Mouse (Mus musculus): ENCODE data around the gene Snrnp48.

Snrnp48 gene

GRCm38 (mm10) chr13:38204702-38205482, at the start of gene Snrnp48:
Snrnp48 (plus strand) TSS chr13:38204938.
- peak; percentile 96 for DNase-seq (ENCODE audit: low read depth, low spot score)

GRCm38 (mm10) chr13:38155523-38155922, 49.2 kb upstream of the Snrnp48 start:
- no peak for DNase-seq (ENCODE audit: low read depth, low spot score)

GRCm38 (mm10) chr13:38157635-38158034, 47.1 kb upstream of the Snrnp48 start:
- peak; percentile 2 for DNase-seq (ENCODE audit: low read depth, low spot score)

- no peak for DNase-seq (ENCODE audit: low read depth, low spot score)
These were observed 42.7 kb upstream of the Snrnp48 start for GRCm38 (mm10) chr13:38162002-38162401.

- no peak for DNase-seq (ENCODE audit: low read depth, low spot score)
These were observed 42.1 kb upstream of the Snrnp48 start for GRCm38 (mm10) chr13:38162668-38163067.

- DNase-seq (ENCODE audit: low read depth, low spot score), result no peak
These were observed 39.8 kb upstream of the Snrnp48 start for GRCm38 (mm10) chr13:38164932-38165331.

- DNase-seq (ENCODE audit: low read depth, low spot score), result no peak
These were observed 37.7 kb upstream of the Snrnp48 start for GRCm38 (mm10) chr13:38167056-38167455.

GRCm38 (mm10) chr13:38170707-38171144, 34.0 kb upstream of the Snrnp48 start:
- DNase-seq (ENCODE audit: low read depth, low spot score), result no peak

- no peak for DNase-seq (ENCODE audit: low read depth, low spot score)
These were observed 11.3 kb upstream of the Snrnp48 start for GRCm38 (mm10) chr13:38193406-38193805.

GRCm38 (mm10) chr13:38201413-38201812, 3.3 kb upstream of the Snrnp48 start:
- DNase-seq (ENCODE audit: low read depth, low spot score), result no peak

- DNase-seq (ENCODE audit: low read depth, low spot score), result no peak
These were observed 567 bp upstream of the Snrnp48 start for GRCm38 (mm10) chr13:38204171-38204570.

- DNase-seq (ENCODE audit: low read depth, low spot score), result peak; percentile 40
These were observed 6.4 kb downstream of the Snrnp48 start for GRCm38 (mm10) chr13:38211122-38211521.

- DNase-seq (ENCODE audit: low read depth, low spot score), result no peak
These were observed 13.9 kb downstream of the Snrnp48 start for GRCm38 (mm10) chr13:38218686-38219085.

GRCm38 (mm10) chr13:38220331-38220730, 15.6 kb downstream of the Snrnp48 start:
- DNase-seq (ENCODE audit: low read depth, low spot score), result no peak

GRCm38 (mm10) chr13:38230177-38230821, 25.6 kb downstream of the Snrnp48 start:
- DNase-seq (ENCODE audit: low read depth, low spot score), result no peak

- no peak for DNase-seq (ENCODE audit: low read depth, low spot score)
These were observed 27.7 kb downstream of the Snrnp48 start for GRCm38 (mm10) chr13:38232411-38232810.

GRCm38 (mm10) chr13:38232856-38233625, 28.3 kb downstream of the Snrnp48 start:
- DNase-seq (ENCODE audit: low read depth, low spot score), result no peak

- DNase-seq (ENCODE audit: low read depth, low spot score), result no peak
These were observed 29.9 kb downstream of the Snrnp48 start for GRCm38 (mm10) chr13:38234651-38235050.

- peak; percentile 37 for DNase-seq (ENCODE audit: low read depth, low spot score)
These were observed 30.6 kb downstream of the Snrnp48 start for GRCm38 (mm10) chr13:38235370-38235769.

- no peak for DNase-seq (ENCODE audit: low read depth, low spot score)
These were observed 43.4 kb downstream of the Snrnp48 start for GRCm38 (mm10) chr13:38248151-38248550.

GRCm38 (mm10) chr13:38251226-38251625, 46.5 kb downstream of the Snrnp48 start:
- DNase-seq (ENCODE audit: low read depth, low spot score), result no peak

GRCm38 (mm10) chr13:38253696-38254095, 49.0 kb downstream of the Snrnp48 start:
- no peak for DNase-seq (ENCODE audit: low read depth, low spot score)

Measured in CD4-positive helper T cell, adult 2 months (primary cell).